Mouse (Mus musculus): ENCODE results near the gene Senp3.
A peak's percentile ranks its signal among the peaks of the same experiment; 100 is the strongest.
"Not testable (repeated sequence)": the region's sequence is repeated elsewhere in the genome, so short reads cannot be mapped to it uniquely, and the experiment has no call there.

Senp3 gene

GRCm38 (mm10) chr11:69704613-69705010 lies 22.7 kb upstream of the Senp3 start:
- DNase-seq (ENCODE audit: low read depth, low spot score), result no peak

DNA sequence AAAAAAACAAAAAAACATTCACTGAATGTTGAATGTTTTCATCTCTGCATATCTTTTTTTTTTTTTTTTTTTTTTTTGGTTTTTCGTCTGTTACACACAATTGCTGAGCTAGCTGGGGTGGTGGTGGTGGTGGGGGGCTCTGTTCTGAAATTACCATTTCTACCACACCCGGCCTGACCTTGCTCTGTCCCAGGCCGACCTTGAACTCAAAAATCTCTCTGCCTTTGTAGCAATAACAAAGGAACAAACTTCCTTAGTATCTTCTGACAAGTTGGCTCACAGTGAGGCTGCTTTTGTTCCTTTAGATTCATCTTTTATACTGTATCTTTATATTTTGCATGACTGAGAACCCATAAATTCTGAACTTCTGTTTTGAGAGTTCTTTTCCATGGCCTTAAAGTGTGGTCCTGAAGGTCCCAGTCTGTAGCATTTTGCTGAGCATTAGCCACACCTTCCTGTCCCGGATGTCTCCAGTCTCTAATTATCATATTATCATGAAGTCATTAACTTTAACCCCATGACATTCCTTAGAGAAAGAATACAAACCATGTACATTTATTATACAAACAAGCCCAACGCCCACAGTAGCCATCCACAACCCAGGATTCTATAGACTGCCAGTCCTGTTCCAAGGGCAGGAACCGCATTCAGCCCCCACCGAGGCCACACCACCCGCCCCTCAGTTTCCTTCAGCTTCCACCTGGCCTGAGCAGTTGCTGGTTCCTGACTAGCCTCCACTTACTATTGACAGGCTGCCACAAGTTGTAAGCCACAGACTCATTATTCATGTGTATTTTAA lies 22.1 kb upstream of the Senp3 start:
- DNase-seq (ENCODE audit: low read depth, low spot score), result no peak

DNA sequence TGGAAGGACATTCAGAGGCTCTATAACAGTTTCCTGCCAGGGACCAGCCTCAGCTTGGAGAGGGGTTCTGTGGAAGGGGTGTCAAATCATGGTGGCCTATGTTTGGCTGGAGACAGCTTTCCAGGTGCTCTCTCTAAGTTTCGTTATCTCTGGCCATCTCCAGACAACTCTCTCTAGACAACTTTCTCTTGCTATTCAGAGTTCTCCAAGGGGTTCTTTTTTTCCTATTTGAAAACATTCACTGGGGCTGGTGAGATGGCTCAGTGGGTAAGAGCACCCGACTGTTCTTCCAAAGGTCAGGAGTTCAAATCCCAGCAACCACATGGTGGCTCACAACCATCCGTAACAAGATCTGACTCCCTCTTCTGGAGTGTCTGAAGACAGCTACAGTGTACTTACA lies 21.5 kb upstream of the Senp3 start:
- not testable (repeated sequence) for DNase-seq (ENCODE audit: low read depth, low spot score)

- DNase-seq (ENCODE audit: low read depth, low spot score), result not testable (repeated sequence)
Measured at GRCm38 (mm10) chr11:69702886-69703285, 21.0 kb upstream of the Senp3 start.

GRCm38 (mm10) chr11:69699595-69699994 lies 17.7 kb upstream of the Senp3 start:
- no peak for DNase-seq (ENCODE audit: low read depth, low spot score)

GRCm38 (mm10) chr11:69698574-69698973 lies 16.7 kb upstream of the Senp3 start:
- DNase-seq (ENCODE audit: low read depth, low spot score), result no peak

- DNase-seq (ENCODE audit: low read depth, low spot score), result no peak
Measured at GRCm38 (mm10) chr11:69697396-69697795, 15.5 kb upstream of the Senp3 start.

- DNase-seq (ENCODE audit: low read depth, low spot score), result no peak
Measured at GRCm38 (mm10) chr11:69695361-69696181, 13.7 kb upstream of the Senp3 start, which contains the start of the genes Tnfsf12 and Tnfsfm13. Gene Tnfsf12 (minus strand): TSS chr11:69695849. Gene Tnfsfm13 (minus strand): TSS chr11:69696098.

- DNase-seq (ENCODE audit: low read depth, low spot score), result no peak
Measured at GRCm38 (mm10) chr11:69695046-69695360, 13.1 kb upstream of the Senp3 start.

GRCm38 (mm10) chr11:69693421-69693965 lies 11.6 kb upstream of the Senp3 start:
- DNase-seq (ENCODE audit: low read depth, low spot score), result no peak

DNA sequence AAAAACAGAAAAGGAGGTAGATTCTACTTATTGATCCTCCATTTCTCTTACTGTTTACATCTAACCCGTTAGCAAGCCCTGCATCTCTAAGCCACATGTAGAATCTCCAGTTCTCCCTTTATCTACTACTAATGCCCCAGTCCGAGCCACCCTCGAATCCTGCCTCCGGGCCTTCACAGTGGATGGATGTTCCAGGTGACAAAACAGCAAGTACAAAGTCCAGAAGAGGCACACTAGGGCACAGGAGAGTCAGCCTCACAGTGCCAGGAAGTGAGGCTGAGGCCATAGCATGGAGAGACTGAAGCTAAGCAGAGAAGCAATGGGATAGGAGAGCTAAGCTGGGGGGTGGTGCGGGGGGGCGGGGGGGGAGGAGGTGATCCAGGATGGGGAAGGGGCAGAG lies 11.0 kb upstream of the Senp3 start:
- DNase-seq (ENCODE audit: low read depth, low spot score), result no peak

- no peak for DNase-seq (ENCODE audit: low read depth, low spot score)
Measured at GRCm38 (mm10) chr11:69692196-69692811, 10.4 kb upstream of the Senp3 start.

- DNase-seq (ENCODE audit: low read depth, low spot score), result no peak
Measured at GRCm38 (mm10) chr11:69689891-69690290, 8.0 kb upstream of the Senp3 start.

GRCm38 (mm10) chr11:69687061-69687460 lies 5.2 kb upstream of the Senp3 start:
- no peak for DNase-seq (ENCODE audit: low read depth, low spot score)

DNA sequence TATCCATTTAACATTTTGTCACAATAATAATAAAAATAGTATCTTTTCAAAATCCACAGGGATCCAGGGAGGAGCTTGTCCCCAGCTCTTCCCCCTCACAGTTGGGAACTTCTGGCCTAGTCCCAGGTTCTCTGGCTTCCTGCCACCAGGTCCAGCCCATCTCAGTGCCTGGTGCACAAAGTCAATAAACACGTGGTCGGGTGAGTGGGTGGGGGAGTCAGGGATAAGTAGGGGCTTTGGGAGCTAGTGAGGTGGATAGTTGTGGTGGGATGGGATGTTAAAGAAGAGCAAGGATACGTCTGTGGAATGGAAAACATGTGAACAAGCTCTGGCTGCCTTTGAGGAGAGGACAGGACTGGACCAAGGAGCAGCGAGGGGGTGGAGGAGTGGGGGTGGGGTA lies 4.5 kb upstream of the Senp3 start:
- DNase-seq (ENCODE audit: low read depth, low spot score), result no peak

DNA sequence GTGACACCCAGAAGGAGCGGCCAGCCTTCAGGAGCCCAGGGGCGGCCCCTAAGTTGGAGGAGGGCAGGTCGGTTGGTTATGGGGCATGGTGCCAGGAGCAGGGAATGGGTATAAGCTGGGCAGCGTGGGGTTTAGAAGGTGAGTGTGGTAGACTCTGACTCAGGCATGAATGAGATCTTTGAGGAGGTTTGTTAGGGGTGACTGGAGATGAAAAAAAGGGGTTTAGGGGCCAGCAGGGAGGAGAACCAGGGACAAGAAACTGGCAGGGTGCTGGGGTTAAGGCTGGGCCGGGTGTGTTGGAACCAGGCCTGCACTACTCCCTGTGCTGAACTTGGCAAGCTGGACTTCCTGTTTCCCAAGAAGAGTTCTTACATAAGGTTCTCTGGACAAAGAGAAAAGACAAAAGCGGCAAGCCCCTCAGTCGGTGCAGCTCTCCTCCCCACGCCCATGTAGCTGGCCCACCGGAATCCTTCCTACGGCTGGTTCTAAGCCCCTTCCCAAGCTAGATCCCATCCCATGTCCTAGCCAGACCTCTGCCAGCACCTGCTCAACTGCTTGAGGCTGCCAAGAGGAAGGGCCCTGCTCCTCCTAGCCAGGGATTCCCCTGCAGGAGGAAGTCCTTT lies 3.8 kb upstream of the Senp3 start, which contains the start of gene Tnfsf13:
Tnfsf13 (minus strand) TSS at position 259 of the 623 bp plus-strand sequence.
- no peak for DNase-seq (ENCODE audit: low read depth, low spot score)

- no peak for DNase-seq (ENCODE audit: low read depth, low spot score)
Measured at GRCm38 (mm10) chr11:69684936-69685335, 3.1 kb upstream of the Senp3 start.

GRCm38 (mm10) chr11:69684128-69684745 lies 2.4 kb upstream of the Senp3 start:
- DNase-seq (ENCODE audit: low read depth, low spot score), result no peak

DNA sequence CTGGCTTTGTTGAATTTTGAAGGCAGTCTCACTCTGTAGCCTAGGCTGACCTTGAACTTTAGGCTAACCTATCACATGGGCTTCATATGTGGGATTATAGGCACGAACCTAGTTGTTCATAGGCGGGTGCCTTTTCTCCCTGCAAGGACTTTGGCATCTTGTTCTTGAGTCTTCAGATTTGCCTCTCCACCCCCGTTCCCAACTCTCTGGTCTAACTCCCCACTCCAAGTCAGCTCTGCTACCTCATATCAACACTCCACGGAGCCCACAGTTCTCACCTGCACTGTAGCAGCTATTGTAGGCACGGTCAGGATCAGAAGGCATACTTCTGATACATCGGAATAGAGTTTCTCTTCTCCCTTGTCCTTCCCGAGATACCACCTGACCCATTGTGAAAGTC lies 1.7 kb upstream of the Senp3 start:
- no peak for DNase-seq (ENCODE audit: low read depth, low spot score)

DNA sequence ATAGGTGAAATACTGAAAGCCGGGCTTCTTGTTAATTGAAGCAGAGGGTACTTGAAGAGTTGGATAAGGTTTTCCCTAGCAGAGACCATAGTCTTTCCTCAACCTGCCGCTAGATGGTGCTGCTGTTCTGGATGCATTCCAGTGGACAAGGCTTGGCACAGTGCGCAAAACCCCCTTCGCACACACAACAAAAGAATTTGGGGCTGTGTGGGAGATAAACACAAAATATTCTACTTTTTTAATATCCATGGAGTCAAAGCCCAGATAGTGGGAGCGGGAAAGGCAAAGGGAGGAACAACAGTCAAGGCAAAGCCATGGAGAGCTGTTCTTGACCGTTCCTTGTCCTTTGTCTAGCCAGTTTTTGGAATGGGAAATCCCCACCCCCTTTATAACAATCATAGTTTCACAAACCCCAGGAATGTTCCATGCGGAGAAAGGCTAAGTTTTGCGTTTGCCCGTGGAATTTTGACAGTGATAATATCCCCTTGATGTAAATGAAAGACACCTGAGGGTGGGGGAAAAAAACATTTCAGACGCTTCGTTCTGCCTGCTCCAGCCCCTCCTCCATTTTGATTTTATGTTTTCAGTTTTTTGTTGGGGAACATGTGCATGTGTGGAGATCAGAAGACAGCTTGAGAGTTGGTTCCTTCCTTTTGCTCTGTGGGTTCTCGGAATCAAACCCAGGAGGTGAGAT lies 1.1 kb upstream of the Senp3 start:
- peak; percentile 79 for DNase-seq (ENCODE audit: low read depth, low spot score)
